Comparison of ENCODE assay signal across 8 mouse cellular contexts in the genomic region with DNA sequence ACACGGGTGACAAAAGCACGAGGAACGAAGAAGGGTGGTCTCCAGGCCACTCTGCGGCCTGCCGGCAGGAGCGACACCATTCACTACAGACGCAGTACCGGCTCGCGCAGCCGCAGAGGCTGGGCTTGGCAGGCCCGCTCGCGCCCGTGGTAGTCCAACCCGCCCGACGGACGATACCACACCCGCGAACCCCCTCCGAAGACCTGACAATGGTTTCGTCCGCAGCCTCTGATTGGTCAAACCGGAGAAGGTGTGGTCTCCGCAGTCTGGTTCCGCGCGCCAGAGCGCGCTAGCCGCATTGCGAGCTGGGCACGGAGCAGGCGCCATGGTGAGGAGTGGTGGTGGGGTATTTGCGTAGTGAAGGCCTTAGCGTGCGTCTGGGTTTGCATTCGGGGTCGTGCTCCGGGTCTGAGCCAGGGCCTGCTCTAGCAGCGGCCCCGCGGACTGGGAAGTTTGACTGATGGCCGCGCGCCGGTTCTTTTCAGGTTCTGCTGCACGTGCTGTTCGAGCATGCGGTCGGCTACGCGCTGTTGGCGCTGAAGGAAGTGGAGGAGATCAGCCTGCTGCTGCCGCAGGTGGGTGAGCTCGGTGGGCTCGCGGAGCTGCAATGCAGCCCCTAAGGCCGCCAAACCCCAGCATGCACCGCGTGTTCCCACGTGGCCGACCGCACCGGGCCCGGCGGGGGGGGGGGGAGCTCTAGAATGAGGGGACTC. TPM values are rescaled to one million over a fixed set of nuclear protein-coding genes. Genes with fewer than 3 reads are reported as not detected.
DNase-seq lines count a peak whose midpoint lies in the region; ATAC-seq and TF ChIP-seq lines count a peak whose summit lies in the region.

A gene (plus strand): TSS at position 282 of the 713 bp plus-strand sequence.

- no peaks in the 10 kb centered on the region for H3K27me3 ChIP-seq in embryonic facial prominence, embryonic 14.5 days (replicated peaks; ENCODE audit: control insufficient read depth, insufficient read depth, low read length)
- no peaks in the 10 kb centered on the region for H3K27me3 ChIP-seq in heart, adult 2 months (ENCODE audit: control insufficient read depth, insufficient read depth, low read length)
- H3K27me3 ChIP-seq in limb, embryonic 13.5 days, result no peaks in the 10 kb centered on the region
- no peaks in the 10 kb centered on the region for H3K27me3 ChIP-seq in midbrain, embryonic 16.5 days (ENCODE audit: control insufficient read depth, insufficient read depth, low read depth, low read length)

- H3K4me2 ChIP-seq in embryonic facial prominence, embryonic 14.5 days (ENCODE audit: low read depth, low read length), result peak within 1 kb of the TSS; percentile 85
- H3K4me2 ChIP-seq in limb, embryonic 13.5 days (replicated peaks), result peak within 1 kb of the TSS; percentile 92
- H3K4me2 ChIP-seq in midbrain, embryonic 16.5 days (ENCODE audit: low read length), result peak within 1 kb of the TSS; percentile 82

- WGBS in embryonic facial prominence, embryonic 14.5 days, result 0% methylated on average over 40 of the region's 68 CpGs
- under 1% methylated on average over 68 of the region's 68 CpGs for WGBS in heart, adult 2 months
- WGBS in limb, embryonic 13.5 days, result under 1% methylated on average over 68 of the region's 68 CpGs
- WGBS in midbrain, embryonic 16.5 days, result under 1% methylated on average over 68 of the region's 68 CpGs

- ATAC-seq in embryonic facial prominence, embryonic 14.5 days (ENCODE audit: low read depth), result peak; percentile 98
- peak; percentile 98 for ATAC-seq in limb, embryonic 13.5 days (ENCODE audit: low FRiP score, low read depth)
- ATAC-seq in midbrain, embryonic 16.5 days, result peak; percentile 97

- H3K4me1 ChIP-seq in embryonic facial prominence, embryonic 14.5 days (ENCODE audit: control insufficient read depth, insufficient read depth, low read length), result peaks cover 9% of the 10 kb centered on the region; the same call in 1 of the 2 replicates
- H3K4me1 ChIP-seq in heart, adult 2 months (ENCODE audit: control insufficient read depth, insufficient read depth, low read length), result peaks cover 2% of the 10 kb centered on the region
- H3K4me1 ChIP-seq in limb, embryonic 13.5 days, result peaks cover 30% of the 10 kb centered on the region
- peaks cover 27% of the 10 kb centered on the region for H3K4me1 ChIP-seq in midbrain, embryonic 16.5 days (ENCODE audit: control insufficient read depth, insufficient read depth, low read length)

- peak; percentile 87 for TF ChIP-seq EP300 in heart, adult 2 months (IDR thresholded peaks at IDR 0.05; ENCODE audit: insufficient read depth, low read depth, low read length)

- H3K27ac ChIP-seq in embryonic facial prominence, embryonic 14.5 days (replicated peaks; ENCODE audit: low read depth, low read length), result peak within 1 kb of the TSS; percentile 92
- H3K27ac ChIP-seq in heart, adult 2 months, result peak within 1 kb of the TSS; percentile 91
- H3K27ac ChIP-seq in limb, embryonic 13.5 days, result peak within 1 kb of the TSS; percentile 94
- H3K27ac ChIP-seq in midbrain, embryonic 16.5 days (ENCODE audit: low read length), result peak within 1 kb of the TSS; percentile 91

- peak; percentile 62 for TF ChIP-seq CTCF in heart, adult 2 months (IDR thresholded peaks at IDR 0.05)

- H3K79me2 ChIP-seq in heart, adult 2 months (replicated peaks; ENCODE audit: control insufficient read depth, insufficient read depth, low read length), result peaks cover 1% of the 10 kb centered on the region; the same call in 1 of the 2 replicates

- intact Hi-C loops in heart, adult 2 months (cut with DNase I), result loop anchor here (1.0 to 5.0 kb wide), 3 partner anchors 10 to 97 kb away; a partner anchor contains a TSS

- H3K9ac ChIP-seq in embryonic facial prominence, embryonic 14.5 days (ENCODE audit: low read depth, low read length), result peak within 1 kb of the TSS; percentile 96
- peak within 1 kb of the TSS; percentile 72 for H3K9ac ChIP-seq in heart, adult 2 months (ENCODE audit: low read depth, low read length)
- H3K9ac ChIP-seq in limb, embryonic 13.5 days, result peak within 1 kb of the TSS; percentile 96
- peak within 1 kb of the TSS; percentile 91 for H3K9ac ChIP-seq in midbrain, embryonic 16.5 days (ENCODE audit: low read depth, low read length)

- no peaks in the 10 kb centered on the region for H3K9me3 ChIP-seq in embryonic facial prominence, embryonic 14.5 days (ENCODE audit: control insufficient read depth, low read length)
- no peaks in the 10 kb centered on the region for H3K9me3 ChIP-seq in limb, embryonic 13.5 days
- H3K9me3 ChIP-seq in midbrain, embryonic 16.5 days (replicated peaks; ENCODE audit: control insufficient read depth, low read length, poor library complexity, severe bottlenecking), result no peaks in the 10 kb centered on the region

- H3K36me3 ChIP-seq in embryonic facial prominence, embryonic 14.5 days (ENCODE audit: control insufficient read depth, insufficient read depth, low read length), result peaks cover 41% of the 10 kb centered on the region
- H3K36me3 ChIP-seq in heart, adult 2 months (ENCODE audit: control insufficient read depth, insufficient read depth, low read length), result 0 out of 2 replicates have a peak, but pooled peaks cover 2% of the 10 kb centered on the region
- H3K36me3 ChIP-seq in limb, embryonic 13.5 days, result peaks cover 36% of the 10 kb centered on the region
- H3K36me3 ChIP-seq in midbrain, embryonic 16.5 days (ENCODE audit: control insufficient read depth, insufficient read depth, low read length), result peaks cover 29% of the 10 kb centered on the region

- H3K4me3 ChIP-seq in embryonic facial prominence, embryonic 14.5 days (ENCODE audit: low read depth, low read length), result peak within 1 kb of the TSS; percentile 88
- peak within 1 kb of the TSS; percentile 97 for H3K4me3 ChIP-seq in heart, adult 2 months
- H3K4me3 ChIP-seq in limb, embryonic 13.5 days, result peak within 1 kb of the TSS; percentile 92
- H3K4me3 ChIP-seq in midbrain, embryonic 16.5 days (ENCODE audit: low read depth, low read length), result peak within 1 kb of the TSS; percentile 83

- peak; percentile 97 for DNase-seq in 3T3-L1 (ENCODE audit: low read depth, low spot score)
- DNase-seq in adrenal gland, postnatal 4 days (ENCODE audit: low spot score in 2 of 2), result peak; percentile 98 to 99
- peak; percentile 98 for DNase-seq in embryonic facial prominence, embryonic 14.5 days (ENCODE audit: low spot score)
- DNase-seq in heart, adult 2 months, result peak; percentile 99
- DNase-seq in kidney, adult 8-10 months, result peak; percentile 98 to 99
- peak; percentile 98 for DNase-seq in spleen, postnatal 10 days (ENCODE audit: low spot score in 2 of 2)

- peak; percentile 100 for TF ChIP-seq POLR2A in heart, adult 2 months (IDR thresholded peaks at IDR 0.05; ENCODE audit: insufficient read depth, low read depth, low read length)

RNA-seq across cellular contexts. Expression of the gene that starts here (rescaled TPM):
- total RNA-seq in adrenal gland, postnatal 4 days (2021), result 100 to 1,000 TPM; 129 to 137 TPM
- 229 and 230 TPM in 2 replicates for polyA plus RNA-seq in embryonic facial prominence, embryonic 14.5 days (2014; fragmentation: Nextera tagmentation; extraction: Ambion mirVana)
- total RNA-seq in heart, adult 2 months (2021), result 10 to 100 TPM; 28.7 to 29.7 TPM
- polyA plus RNA-seq in heart, adult 2 months (2012; rRNA removed), result 27.2 and 47.5 TPM in 2 replicates
- polyA plus RNA-seq in limb, embryonic 13.5 days (2015; fragmentation: Nextera tagmentation; extraction: Ambion mirVana), result 300 and 311 TPM in 2 replicates
- polyA plus RNA-seq in midbrain, embryonic 16.5 days (2015; fragmentation: Nextera tagmentation; extraction: Ambion mirVana), result 237 and 239 TPM in 2 replicates

Comparison
In these comparisons a context has a peak if more than half of its experiments do, and no peak if none do; other contexts are left out.
1. Peak in every context shown above with its lines: DNase-seq, ATAC-seq, H3K4me3 ChIP-seq and H3K27ac ChIP-seq.
2. RNA of the gene that starts here (total RNA-seq): 129 to 137 TPM in adrenal gland, postnatal 4 days; 28.7 to 29.7 TPM in heart, adult 2 months; every median in the first group is over 4 times any median in the second.